Mouse (Mus musculus) forebrain, embryonic 15.5 days (tissue): ENCODE measurements around the gene Grhl3. TPM values are rescaled to one million over a fixed set of nuclear protein-coding genes. Genes with fewer than 3 reads are reported as not detected.

Experiments used
- ATAC-seq: fragments of 200-750 bp; cut with Nextera tagmentation; replicated peaks from 2 replicates; pipeline ENCODE4 v1.8.0; 2017; ENCODE audit warnings: mild to moderate bottlenecking, moderate TSS enrichment, moderate library complexity
- H3K27ac ChIP-seq: fragments of 300-500 bp; sonication (generic); replicated peaks from 2 replicates; pipeline ENCODE4 v1.5.1; 2015; ENCODE audit warnings: mild to moderate bottlenecking, inconsistent platforms
- H3K27me3 ChIP-seq: fragments of 300-500 bp; sonication (generic); 2 replicates; pipeline ENCODE4 v1.6.1; 2015; ENCODE audit warnings: inconsistent platforms
- H3K36me3 ChIP-seq: fragments of 300-500 bp; sonication (generic); 2 replicates; pipeline ENCODE4 v1.6.1; 2015; ENCODE audit warnings: mild to moderate bottlenecking, inconsistent platforms
- H3K4me1 ChIP-seq: fragments of 300-500 bp; sonication (generic); 2 replicates; pipeline ENCODE4 v1.6.1; 2015; ENCODE audit warnings: inconsistent platforms
- H3K4me2 ChIP-seq: fragments of 300-500 bp; sonication (generic); replicated peaks from 2 replicates; pipeline ENCODE4 v1.6.1; 2015; ENCODE audit warnings: mild to moderate bottlenecking, inconsistent platforms
- H3K4me3 ChIP-seq: fragments of 300-500 bp; sonication (generic); 2 replicates; pipeline ENCODE4 v1.5.1; 2015; ENCODE audit warnings: mild to moderate bottlenecking, inconsistent platforms
- H3K9ac ChIP-seq: fragments of 300-500 bp; sonication (generic); replicated peaks from 2 replicates; pipeline ENCODE4 v1.6.1; 2015; ENCODE audit warnings: mild to moderate bottlenecking, inconsistent platforms
- H3K9me3 ChIP-seq: fragments of 300-500 bp; sonication (generic); 2 replicates; pipeline ENCODE4 v1.6.1; 2016; ENCODE audit warnings: inconsistent platforms
- WGBS: fragments of 180-500 bp; shearing (Covaris S2); methylation state at CpG from one replicate; pipeline ENCODE4 v1.1.7; 2015; ENCODE audit warnings: mixed read lengths; 5-methylcytosine and 5-hydroxymethylcytosine counted together
- polyA plus RNA-seq: library from polyadenylated mRNA; unstranded; fragments of >200 nt; fragmentation: Nextera tagmentation; extraction: Ambion mirVana; gene quantifications from 2 replicates; pipeline ENCODE4 v1.2.1, GENCODE M21; 2015

Grhl3 gene
- polyA plus RNA-seq, 1 experiment from 2014 or later: 0.53 TPM

DNA sequence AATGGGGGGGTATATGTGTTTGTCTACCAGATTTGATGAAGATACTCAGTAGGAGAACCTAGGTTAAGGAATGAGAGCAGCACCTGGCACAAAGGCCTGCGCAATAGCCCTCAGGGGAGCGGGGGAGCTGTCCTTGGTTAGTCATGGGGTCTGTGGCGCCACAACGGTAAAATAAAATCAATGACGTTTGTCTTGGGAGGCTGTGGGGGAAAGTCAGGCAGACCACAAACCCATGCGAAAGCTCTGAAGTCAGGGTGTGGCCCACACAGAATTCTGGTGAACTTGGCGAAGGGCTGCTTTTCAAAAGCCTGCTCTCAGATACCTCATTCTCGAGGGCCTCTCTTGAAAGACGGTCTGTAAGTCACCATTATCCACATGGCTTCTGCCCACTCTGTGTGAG lies 53.0 kb downstream of the Grhl3 start:
- ATAC-seq: no peak
- Histone ChIP-seq H3K4me3 (no peak overlapping the region), H3K36me3 (no peaks in the 10 kb centered on the region), H3K4me2 (no peak overlapping the region), H3K27ac (no peak overlapping the region), H3K27me3 (0 out of 2 replicates have a peak, but pooled peaks cover 1% of the 10 kb centered on the region), H3K4me1 (peaks cover 10% of the 10 kb centered on the region), H3K9ac (no peak overlapping the region), H3K9me3 (no peaks in the 10 kb centered on the region)
- 85% methylated on average over 9 of the region's 9 CpGs for whole genome bisulfite sequencing

DNA sequence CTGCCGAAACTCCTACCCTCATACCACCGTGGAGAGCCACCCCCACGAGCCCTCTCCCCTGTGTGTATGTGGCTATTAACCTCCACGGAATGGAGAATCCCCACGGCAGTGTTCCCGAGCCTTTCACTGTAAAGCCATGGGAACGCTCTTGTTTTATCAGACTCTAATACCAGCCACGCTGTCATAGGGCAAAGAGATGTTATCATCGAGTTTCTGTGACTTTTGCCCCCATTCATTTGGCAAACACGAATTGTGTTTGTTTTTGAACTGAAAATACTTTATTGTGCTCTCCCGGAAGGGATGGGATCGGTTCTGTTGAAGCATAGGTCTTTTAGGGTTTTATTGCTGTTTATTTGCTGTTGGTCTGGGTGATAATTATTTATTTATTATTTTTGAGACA lies 55.3 kb downstream of the Grhl3 start:
- Histone ChIP-seq H3K27ac (no peak overlapping the region), H3K27me3 (no peaks in the 10 kb centered on the region), H3K36me3 (no peaks in the 10 kb centered on the region), H3K4me3 (no peak overlapping the region), H3K4me1 (no peaks in the 10 kb centered on the region), H3K9me3 (no peaks in the 10 kb centered on the region), H3K9ac (no peak overlapping the region), H3K4me2 (no peak overlapping the region)
- WGBS: 90% methylated on average over 12 of the region's 12 CpGs
- no peak for ATAC-seq

DNA sequence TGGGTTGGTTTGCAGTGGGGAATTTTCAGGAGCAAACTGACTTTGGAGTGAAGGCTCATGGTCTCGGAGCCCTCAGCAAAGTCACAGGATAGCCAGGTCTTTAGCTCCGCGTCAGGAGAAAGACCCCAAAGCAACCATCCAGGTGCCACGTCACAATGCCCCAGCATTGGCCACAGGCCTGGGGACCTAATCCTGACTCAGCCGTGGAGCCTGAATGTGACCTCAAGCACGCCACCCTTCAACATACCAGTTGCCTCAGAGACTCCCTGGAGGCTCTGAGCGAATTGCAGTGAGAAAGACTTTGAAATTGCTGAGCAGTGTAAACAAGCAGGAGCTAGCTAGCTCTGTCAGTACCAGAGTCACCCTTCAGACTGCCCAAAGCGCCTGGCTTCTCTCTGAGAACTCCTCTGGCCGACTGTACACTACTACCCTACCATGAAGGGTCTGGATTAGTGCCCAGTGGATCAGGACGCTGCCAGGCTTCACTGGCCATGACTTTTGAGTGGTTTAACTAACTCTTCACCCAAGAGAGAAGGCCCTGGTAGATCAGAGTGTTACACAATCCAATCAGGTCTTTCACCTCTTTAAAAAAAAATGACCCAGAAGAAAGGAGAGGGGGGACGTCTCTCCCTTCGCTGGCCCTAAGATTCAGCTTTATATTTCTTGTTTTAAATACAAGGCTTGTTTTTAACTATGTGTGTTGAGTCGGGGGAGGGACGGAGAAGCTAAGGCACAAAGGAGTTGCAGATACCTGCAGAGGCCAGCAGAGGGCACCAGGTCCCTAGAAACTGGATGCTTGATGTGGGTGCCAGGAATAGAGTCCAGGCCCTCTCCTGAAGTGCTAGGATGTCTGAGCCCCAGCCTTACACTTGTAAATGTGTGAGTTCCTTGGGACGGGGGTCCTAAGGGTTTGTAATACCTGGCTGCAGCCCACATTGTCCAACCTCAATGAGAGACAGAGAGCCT lies 56.8 kb downstream of the Grhl3 start:
- no peak overlapping the region for H3K27ac ChIP-seq
- ATAC-seq: no peak
- H3K27me3 ChIP-seq: no peaks in the 10 kb centered on the region
- no peaks in the 10 kb centered on the region for H3K4me1 ChIP-seq
- no peak overlapping the region for H3K4me2 ChIP-seq
- H3K9me3 ChIP-seq: no peaks in the 10 kb centered on the region
- WGBS: 58% methylated on average over 15 of the region's 15 CpGs
- H3K4me3 ChIP-seq: no peak overlapping the region
- H3K9ac ChIP-seq: no peak overlapping the region
- H3K36me3 ChIP-seq: no peaks in the 10 kb centered on the region

DNA sequence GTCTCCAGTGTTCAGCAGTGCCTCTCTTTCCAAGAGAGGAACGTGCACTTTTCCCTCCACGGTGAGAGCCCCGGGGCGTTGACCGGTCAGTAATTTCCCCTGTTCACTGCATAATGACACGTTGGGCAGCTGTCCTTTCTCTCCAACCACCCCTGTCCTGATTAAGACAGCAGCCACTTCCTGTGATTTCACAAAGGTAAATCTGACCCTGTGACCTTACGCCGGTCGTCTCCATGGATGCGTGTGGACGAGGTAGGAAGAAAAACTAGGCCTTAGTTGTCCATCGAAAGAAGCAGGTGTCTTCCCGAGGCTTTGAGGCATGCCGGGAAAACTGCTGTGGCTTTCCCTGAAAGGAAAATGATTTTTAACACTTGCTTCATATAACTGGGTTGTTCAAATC lies 58.5 kb downstream of the Grhl3 start:
- Histone ChIP-seq H3K4me3 (no peak overlapping the region), H3K4me2 (no peak overlapping the region), H3K4me1 (no peaks in the 10 kb centered on the region), H3K27me3 (no peaks in the 10 kb centered on the region), H3K9ac (no peak overlapping the region), H3K36me3 (no peaks in the 10 kb centered on the region), H3K27ac (no peak overlapping the region), H3K9me3 (no peaks in the 10 kb centered on the region)
- 72% methylated on average over 14 of the region's 14 CpGs for WGBS
- no peak for ATAC-seq

DNA sequence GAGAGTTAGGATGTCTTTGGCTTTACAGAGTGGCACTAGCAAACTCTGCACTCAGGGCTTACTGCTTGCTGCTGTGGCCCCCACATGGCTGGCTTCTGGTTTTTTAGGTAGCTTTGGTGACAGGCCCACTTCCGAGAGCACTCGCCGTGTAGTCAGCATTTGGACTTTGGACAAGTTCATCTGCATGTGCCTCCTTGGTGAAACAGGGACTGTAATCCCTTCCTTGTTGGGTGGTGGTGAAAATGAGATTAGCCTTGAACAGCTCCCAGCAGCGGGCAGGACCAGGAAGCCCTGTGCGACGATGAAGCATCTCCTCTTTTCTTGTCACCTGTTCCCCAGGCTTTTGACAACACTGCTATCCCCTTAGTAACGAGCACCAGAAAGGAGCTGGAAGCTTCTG lies 59.6 kb downstream of the Grhl3 start:
- no peak overlapping the region for H3K4me2 ChIP-seq
- H3K9me3 ChIP-seq: no peaks in the 10 kb centered on the region
- H3K4me1 ChIP-seq: peaks cover under 1% of the 10 kb centered on the region; the same call in 1 of the 2 replicates
- WGBS: 82% methylated on average over 7 of the region's 7 CpGs
- ATAC-seq: no peak
- no peaks in the 10 kb centered on the region for H3K36me3 ChIP-seq
- no peak overlapping the region for H3K4me3 ChIP-seq
- H3K27ac ChIP-seq: no peak overlapping the region
- H3K27me3 ChIP-seq: no peaks in the 10 kb centered on the region
- no peak overlapping the region for H3K9ac ChIP-seq

DNA sequence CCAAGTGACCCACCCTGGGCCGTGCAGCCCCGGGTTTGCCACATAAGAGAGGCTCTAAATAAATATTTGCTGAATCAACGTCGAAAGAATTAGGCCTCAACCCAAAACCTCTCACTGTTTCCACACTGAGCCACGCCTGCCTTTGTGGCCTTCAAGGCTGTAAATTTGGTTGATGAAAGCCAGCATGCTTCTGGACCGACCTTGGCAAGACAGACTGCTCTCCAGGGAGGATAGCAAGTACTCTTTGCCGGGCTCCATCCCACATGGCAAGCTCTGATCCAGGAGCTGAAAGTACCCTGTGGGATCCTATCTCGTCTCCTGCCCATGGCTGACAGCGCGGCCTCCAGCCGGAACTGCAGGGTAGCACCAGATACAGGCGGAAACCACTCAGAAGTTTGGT lies 63.9 kb downstream of the Grhl3 start:
- H3K9ac ChIP-seq: no peak overlapping the region
- no peak overlapping the region for H3K4me3 ChIP-seq
- H3K9me3 ChIP-seq: no peaks in the 10 kb centered on the region
- H3K4me2 ChIP-seq: no peak overlapping the region
- H3K27me3 ChIP-seq: peaks cover 2% of the 10 kb centered on the region; the same call in 1 of the 2 replicates
- no peak for ATAC-seq
- H3K27ac ChIP-seq: no peak overlapping the region
- no peaks in the 10 kb centered on the region for H3K36me3 ChIP-seq
- peaks cover 5% of the 10 kb centered on the region; the same call in 1 of the 2 replicates for H3K4me1 ChIP-seq
- 65% methylated on average over 12 of the region's 12 CpGs for WGBS

DNA sequence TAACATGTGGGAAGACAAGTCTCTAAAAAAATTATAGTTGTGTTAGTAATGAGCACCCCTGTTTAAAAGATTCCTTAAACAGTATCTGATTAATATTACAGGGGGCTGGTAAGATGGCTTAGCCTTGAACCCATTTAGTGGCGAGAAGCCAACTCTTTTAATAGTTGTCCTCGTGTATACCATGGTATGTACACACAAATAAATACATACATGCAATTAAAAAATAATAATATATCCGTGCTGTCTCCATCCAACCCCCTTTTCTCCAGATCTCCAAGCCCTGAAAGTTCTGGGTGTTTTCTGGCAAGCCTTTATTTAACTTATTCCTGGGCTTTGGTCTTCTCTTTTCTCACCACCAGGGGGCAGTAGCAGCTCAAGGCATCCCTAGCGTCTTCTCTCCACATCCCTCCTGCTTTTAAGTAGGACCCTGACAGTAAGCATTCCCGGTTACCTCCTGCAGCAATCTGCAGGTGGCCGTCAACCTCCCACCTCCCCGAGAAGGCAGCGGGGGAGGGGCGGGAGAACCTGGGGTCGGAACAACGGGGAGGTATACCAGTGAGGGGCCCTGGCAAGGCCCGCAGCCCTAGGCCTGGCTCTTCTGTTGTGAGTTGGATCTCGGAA lies 64.9 kb downstream of the Grhl3 start:
- Histone ChIP-seq H3K4me1 (peaks cover 5% of the 10 kb centered on the region; the same call in 1 of the 2 replicates), H3K27ac (no peak overlapping the region), H3K27me3 (peaks cover 2% of the 10 kb centered on the region; the same call in 1 of the 2 replicates), H3K4me2 (peak overlapping the region; percentile 32), H3K9me3 (no peaks in the 10 kb centered on the region), H3K4me3 (no peak overlapping the region), H3K36me3 (no peaks in the 10 kb centered on the region), H3K9ac (no peak overlapping the region)
- WGBS: 11% methylated on average over 13 of the region's 13 CpGs
- ATAC-seq: 0 out of 2 replicates have a peak, but pooled peaks have one; percentile 46

DNA sequence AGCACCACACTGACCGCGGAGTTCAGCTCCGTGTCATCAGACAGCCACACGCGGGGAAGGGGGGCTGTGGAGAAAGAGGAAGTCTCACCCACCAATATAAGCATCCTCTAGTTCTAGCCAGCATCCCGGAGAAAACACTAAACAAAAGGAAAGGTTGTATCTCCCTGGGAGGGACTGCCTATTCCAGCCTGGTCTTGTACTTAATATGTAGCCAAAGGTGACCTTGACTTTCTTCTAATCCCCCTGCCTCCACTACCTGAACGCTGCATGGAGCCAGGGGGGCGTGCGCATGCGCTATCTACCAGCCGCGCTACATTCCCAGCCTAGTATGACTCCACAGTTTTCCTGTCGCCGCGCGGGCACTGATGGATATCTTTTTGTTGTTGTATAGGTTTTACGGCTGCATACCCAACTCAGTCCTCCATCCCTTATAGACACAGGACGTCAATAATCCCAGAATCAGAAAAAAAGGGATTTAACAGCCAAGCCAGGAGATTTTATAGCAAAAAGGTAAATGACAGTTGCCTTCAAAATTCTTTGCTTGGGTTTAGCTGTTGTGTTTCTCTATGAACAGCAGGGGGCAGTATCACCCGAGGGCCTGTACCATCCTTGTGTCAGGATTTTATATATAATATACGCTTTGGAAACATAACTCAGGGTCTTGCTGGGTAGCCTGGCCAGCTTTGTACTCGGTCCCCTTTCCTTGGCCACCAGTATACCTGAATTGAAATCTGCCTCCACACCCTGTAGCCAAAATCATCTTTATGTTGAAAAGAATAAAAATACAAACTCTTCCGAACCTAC lies 65.7 kb downstream of the Grhl3 start:
- 17% methylated on average over 22 of the region's 22 CpGs for WGBS
- ATAC-seq: peak; percentile 55
- peak overlapping the region; percentile 26 for H3K4me3 ChIP-seq
- H3K4me2 ChIP-seq: peak overlapping the region; percentile 36
- H3K36me3 ChIP-seq: no peaks in the 10 kb centered on the region
- no peak overlapping the region for H3K9ac ChIP-seq
- peaks cover 2% of the 10 kb centered on the region; the same call in 1 of the 2 replicates for H3K27me3 ChIP-seq
- no peak overlapping the region for H3K27ac ChIP-seq
- no peaks in the 10 kb centered on the region for H3K9me3 ChIP-seq
- H3K4me1 ChIP-seq: peaks cover 5% of the 10 kb centered on the region; the same call in 1 of the 2 replicates

DNA sequence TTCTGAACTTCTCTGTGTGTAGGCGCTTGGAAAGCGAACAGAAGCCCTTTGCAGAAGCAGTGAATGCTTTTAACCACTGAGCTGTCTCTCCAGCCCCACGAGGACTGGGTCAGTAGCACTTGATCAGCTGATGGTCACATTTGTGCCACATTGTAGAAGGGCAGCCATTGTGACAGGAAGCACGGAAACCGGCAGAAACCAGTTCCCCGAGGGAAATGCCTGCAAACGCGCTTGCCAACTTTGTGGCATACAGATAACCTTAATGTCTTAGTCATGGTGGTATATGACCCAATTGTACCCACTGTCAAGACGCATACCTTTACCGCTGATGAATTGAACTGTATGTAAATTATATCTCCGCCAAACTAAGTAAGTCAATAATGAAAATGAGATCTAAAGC lies 67.6 kb downstream of the Grhl3 start:
- ATAC-seq: no peak
- Histone ChIP-seq H3K9ac (no peak overlapping the region), H3K9me3 (no peaks in the 10 kb centered on the region), H3K4me3 (no peak overlapping the region), H3K4me1 (peaks cover 5% of the 10 kb centered on the region; the same call in 1 of the 2 replicates), H3K4me2 (no peak overlapping the region), H3K36me3 (no peaks in the 10 kb centered on the region), H3K27ac (no peak overlapping the region), H3K27me3 (peaks cover 2% of the 10 kb centered on the region; the same call in 1 of the 2 replicates)
- 85% methylated on average over 11 of the region's 11 CpGs for WGBS

DNA sequence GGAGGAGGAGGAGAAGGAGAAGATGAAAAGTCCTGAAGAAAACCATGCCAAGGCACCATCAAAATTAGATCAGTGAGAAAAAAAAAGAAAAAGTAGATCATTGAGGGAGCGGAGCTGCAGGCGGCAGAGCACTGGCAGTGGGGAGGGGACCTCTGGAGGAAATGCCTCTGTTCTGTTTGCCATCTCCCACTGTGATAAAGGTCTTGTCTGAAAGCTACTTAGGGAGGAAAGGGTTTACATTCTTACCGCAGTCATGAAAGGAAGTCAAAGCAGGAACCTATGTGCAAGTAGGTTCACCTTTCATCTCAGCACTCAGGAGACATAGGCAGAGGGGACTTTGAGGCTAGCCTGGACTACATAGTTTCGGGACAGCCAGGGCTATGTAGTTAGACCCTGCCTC lies 71.8 kb downstream of the Grhl3 start:
- no peaks in the 10 kb centered on the region for H3K9me3 ChIP-seq
- no peak overlapping the region for H3K4me2 ChIP-seq
- peaks cover 2% of the 10 kb centered on the region; the same call in 1 of the 2 replicates for H3K27me3 ChIP-seq
- no peak overlapping the region for H3K4me3 ChIP-seq
- ATAC-seq: no peak
- H3K4me1 ChIP-seq: no peaks in the 10 kb centered on the region
- H3K27ac ChIP-seq: no peak overlapping the region
- WGBS: 61% methylated on average over 4 of the region's 4 CpGs
- no peaks in the 10 kb centered on the region for H3K36me3 ChIP-seq
- H3K9ac ChIP-seq: no peak overlapping the region

DNA sequence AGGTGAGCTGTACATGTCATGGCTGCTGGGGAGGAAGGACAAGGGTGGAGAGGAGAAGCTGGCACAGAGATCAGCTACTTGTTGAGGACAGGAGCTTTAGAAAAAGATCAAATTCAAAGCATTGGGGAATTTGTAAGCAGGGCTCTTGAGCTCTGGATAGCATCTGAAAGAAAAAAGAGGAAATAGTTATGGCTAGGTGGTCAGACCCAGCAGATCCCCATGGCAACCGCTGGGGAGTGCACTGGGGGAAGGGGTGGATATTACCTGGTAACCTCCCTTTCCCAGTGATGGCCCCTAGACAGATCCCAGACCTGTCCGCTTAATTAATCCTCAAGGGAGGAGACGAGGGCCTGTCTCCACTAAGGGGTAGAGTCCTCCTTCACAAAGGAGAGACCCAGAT lies 73.6 kb downstream of the Grhl3 start:
- 75% methylated on average over 3 of the region's 3 CpGs for WGBS
- H3K27ac ChIP-seq: no peak overlapping the region
- H3K4me2 ChIP-seq: no peak overlapping the region

More for the DNA sequence above, 73.6 kb downstream of the Grhl3 start:
- Histone ChIP-seq H3K27me3 (peaks cover 4% of the 10 kb centered on the region; the same call in 1 of the 2 replicates), H3K4me1 (peaks cover 8% of the 10 kb centered on the region; the same call in 1 of the 2 replicates), H3K9ac (no peak overlapping the region), H3K9me3 (no peaks in the 10 kb centered on the region), H3K36me3 (no peaks in the 10 kb centered on the region), H3K4me3 (no peak overlapping the region)
- ATAC-seq: no peak
